Mouse (Mus musculus): Measurements from ENCODE around the gene Gprasp2. TPM values are rescaled to one million over a fixed set of nuclear protein-coding genes. Genes with fewer than 3 reads are reported as not detected.
A peak's percentile ranks its signal among the peaks of the same experiment; 100 is the strongest.
"Not testable (repeated sequence)": the region's sequence is repeated elsewhere in the genome, so short reads cannot be mapped to it uniquely, and the experiment has no call there.

Gprasp2 gene
- total RNA-seq, 1 experiment: 11.8 TPM

GRCm38 (mm10) chrX:135804149-135804548 lies 34.7 kb upstream of the Gprasp2 start:
- in situ Hi-C loops (cut with MboI; ENCODE audit: low sequenced_read_pairs in 2 of 2, unreplicated experiment in 2 of 2): no loop called here
- no peak for TF ChIP-seq ZNF384 (IDR thresholded peaks at IDR 0.05; ENCODE audit: low read depth, low read length)
- TF ChIP-seq MAFK (IDR thresholded peaks at IDR 0.05; ENCODE audit: insufficient read depth, low read depth, low read length): no peak
- TF ChIP-seq HCFC1 (IDR thresholded peaks at IDR 0.05; ENCODE audit: borderline replicate concordance, insufficient read depth, low read length): no peak
- TF ChIP-seq CHD2 (IDR thresholded peaks at IDR 0.05; ENCODE audit: low read depth, low read length): no peak
- no peak for TF ChIP-seq ZC3H11A (IDR thresholded peaks at IDR 0.05; ENCODE audit: borderline replicate concordance, low read depth, low read length)
- DNase-seq (ENCODE audit: low read depth, low spot score): no peak
- Histone ChIP-seq H3K36me3 (ENCODE audit: control insufficient read depth, insufficient read depth, low read length, poor library complexity, severe bottlenecking) (peaks cover 2% of the 10 kb centered on the region), H3K4me1 (ENCODE audit: control insufficient read depth in 2 of 2, insufficient read depth in 2 of 2, low read length in 2 of 2, poor library complexity in 1 of 2) (no peaks in the 10 kb centered on the region), H3K9ac (ENCODE audit: insufficient read depth, low read depth, low read length, poor library complexity, severe bottlenecking) (no peak overlapping the region), H3K4me3 (ENCODE audit: insufficient read depth in 1 of 2, low read depth in 1 of 2, low read length in 2 of 2, poor library complexity in 1 of 2, severe bottlenecking in 1 of 2) (no peak overlapping the region), H3K27ac (ENCODE audit: insufficient read depth, low read depth, low read length, poor library complexity, severe bottlenecking) (no peak overlapping the region), H3K9me3 (ENCODE audit: control insufficient read depth, insufficient read depth, low read depth, low read length) (no peaks in the 10 kb centered on the region)

- in situ Hi-C loops (cut with MboI; ENCODE audit: low sequenced_read_pairs in 2 of 2, unreplicated experiment in 2 of 2): no loop called here
- TF ChIP-seq MAFK (IDR thresholded peaks at IDR 0.05; ENCODE audit: insufficient read depth, low read depth, low read length) (no peak), HCFC1 (IDR thresholded peaks at IDR 0.05; ENCODE audit: borderline replicate concordance, insufficient read depth, low read length) (no peak), ZC3H11A (IDR thresholded peaks at IDR 0.05; ENCODE audit: borderline replicate concordance, low read depth, low read length) (peak; percentile 28; the same call in 1 of the 2 replicates), CHD2 (IDR thresholded peaks at IDR 0.05; ENCODE audit: low read depth, low read length) (no peak)
- H3K36me3 ChIP-seq (ENCODE audit: control insufficient read depth, insufficient read depth, low read length, poor library complexity, severe bottlenecking): no peaks in the 10 kb centered on the region
- no peaks in the 10 kb centered on the region for H3K4me1 ChIP-seq (ENCODE audit: control insufficient read depth in 2 of 2, insufficient read depth in 2 of 2, low read length in 2 of 2, poor library complexity in 1 of 2)
- H3K9ac ChIP-seq (ENCODE audit: insufficient read depth, low read depth, low read length, poor library complexity, severe bottlenecking): no peak overlapping the region
- DNase-seq (ENCODE audit: low read depth, low spot score): peak; percentile 33
- no peak overlapping the region for H3K27ac ChIP-seq (ENCODE audit: insufficient read depth, low read depth, low read length, poor library complexity, severe bottlenecking)
- H3K9me3 ChIP-seq (ENCODE audit: control insufficient read depth, insufficient read depth, low read depth, low read length): no peaks in the 10 kb centered on the region
- no peak overlapping the region for H3K4me3 ChIP-seq (ENCODE audit: insufficient read depth in 1 of 2, low read depth in 1 of 2, low read length in 2 of 2, poor library complexity in 1 of 2, severe bottlenecking in 1 of 2)
Observed at GRCm38 (mm10) chrX:135805780-135806179, 33.1 kb upstream of the Gprasp2 start.

DNA sequence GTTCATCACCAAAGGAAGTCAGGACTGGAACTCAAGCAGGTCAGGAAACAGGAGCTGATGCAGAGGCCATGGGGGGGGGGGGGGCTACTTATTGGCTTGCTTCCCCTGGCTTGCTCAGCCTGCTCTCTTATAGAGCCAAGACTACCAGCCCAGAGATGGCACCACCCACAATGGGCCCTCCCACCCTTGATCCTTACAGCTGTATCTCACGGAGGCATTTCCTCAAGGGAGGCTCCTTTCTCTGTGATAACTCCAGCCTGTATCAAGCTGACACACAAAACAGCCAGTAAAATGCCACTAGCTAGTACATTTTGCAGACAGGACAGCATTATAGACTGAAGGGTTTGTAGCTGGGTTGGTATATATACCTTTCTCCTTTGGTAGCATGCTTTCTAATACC lies 2.9 kb upstream of the Gprasp2 start:
- DNase-seq (ENCODE audit: low read depth, low spot score); H3K9ac ChIP-seq (ENCODE audit: insufficient read depth, low read depth, low read length, poor library complexity, severe bottlenecking); H3K36me3 ChIP-seq (ENCODE audit: control insufficient read depth, insufficient read depth, low read length, poor library complexity, severe bottlenecking); in situ Hi-C loops (cut with MboI; ENCODE audit: low sequenced_read_pairs in 2 of 2, unreplicated experiment in 2 of 2); H3K9me3 ChIP-seq (ENCODE audit: control insufficient read depth, insufficient read depth, low read depth, low read length); H3K27ac ChIP-seq (ENCODE audit: insufficient read depth, low read depth, low read length, poor library complexity, severe bottlenecking); H3K4me1 ChIP-seq (ENCODE audit: control insufficient read depth in 2 of 2, insufficient read depth in 2 of 2, low read length in 2 of 2, poor library complexity in 1 of 2); H3K4me3 ChIP-seq (ENCODE audit: insufficient read depth in 1 of 2, low read depth in 1 of 2, low read length in 2 of 2, poor library complexity in 1 of 2, severe bottlenecking in 1 of 2): not testable (repeated sequence)

DNA sequence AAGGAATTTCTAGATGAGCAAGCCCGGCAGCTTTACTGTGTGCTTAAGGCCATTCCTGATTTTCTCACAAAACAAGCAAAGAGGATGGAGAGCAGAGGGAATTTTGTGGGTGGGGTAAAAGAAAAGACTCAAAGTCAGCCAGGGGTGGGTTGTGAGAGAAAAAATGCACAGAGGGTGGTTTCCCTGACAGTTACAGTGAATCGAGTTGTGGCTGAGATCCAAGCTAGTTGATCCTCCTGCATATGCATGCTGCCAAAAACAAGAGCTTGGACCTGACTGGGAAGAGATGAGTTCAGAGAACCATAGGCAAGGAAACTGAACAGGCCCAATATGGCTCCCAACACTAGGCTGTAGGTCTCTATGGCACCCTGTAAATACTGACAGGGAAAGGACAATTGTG lies 938 bp upstream of the Gprasp2 start:
- Histone ChIP-seq H3K9ac (ENCODE audit: insufficient read depth, low read depth, low read length, poor library complexity, severe bottlenecking) (no peak overlapping the region), H3K4me3 (ENCODE audit: insufficient read depth in 1 of 2, low read depth in 1 of 2, low read length in 2 of 2, poor library complexity in 1 of 2, severe bottlenecking in 1 of 2) (no peak overlapping the region), H3K36me3 (ENCODE audit: control insufficient read depth, insufficient read depth, low read length, poor library complexity, severe bottlenecking) (no peaks in the 10 kb centered on the region), H3K9me3 (ENCODE audit: control insufficient read depth, insufficient read depth, low read depth, low read length) (no peaks in the 10 kb centered on the region), H3K4me1 (ENCODE audit: control insufficient read depth in 2 of 2, insufficient read depth in 2 of 2, low read length in 2 of 2, poor library complexity in 1 of 2) (no peaks in the 10 kb centered on the region; a peak in 1 of 4 replicates), H3K27ac (ENCODE audit: insufficient read depth, low read depth, low read length, poor library complexity, severe bottlenecking) (no peak overlapping the region)
- in situ Hi-C loops (cut with MboI; ENCODE audit: low sequenced_read_pairs in 2 of 2, unreplicated experiment in 2 of 2): no loop called here
- TF ChIP-seq ZC3H11A (IDR thresholded peaks at IDR 0.05; ENCODE audit: borderline replicate concordance, low read depth, low read length) (no peak), ZNF384 (IDR thresholded peaks at IDR 0.05; ENCODE audit: low read depth, low read length) (no peak), CHD2 (IDR thresholded peaks at IDR 0.05; ENCODE audit: low read depth, low read length) (no peak), HCFC1 (IDR thresholded peaks at IDR 0.05; ENCODE audit: borderline replicate concordance, insufficient read depth, low read length) (no peak), MAFK (IDR thresholded peaks at IDR 0.05; ENCODE audit: insufficient read depth, low read depth, low read length) (no peak)
- no peak for DNase-seq (ENCODE audit: low read depth, low spot score)

- peak; percentile 28 for DNase-seq (ENCODE audit: low read depth, low spot score)
- H3K9ac ChIP-seq (ENCODE audit: insufficient read depth, low read depth, low read length, poor library complexity, severe bottlenecking): peak overlapping the region; percentile 40
- H3K4me3 ChIP-seq (ENCODE audit: insufficient read depth in 1 of 2, low read depth in 1 of 2, low read length in 2 of 2, poor library complexity in 1 of 2, severe bottlenecking in 1 of 2): peak overlapping the region; percentile 60 to 71; a peak in 3 of 4 replicates
- H3K36me3 ChIP-seq (ENCODE audit: control insufficient read depth, insufficient read depth, low read length, poor library complexity, severe bottlenecking); in situ Hi-C loops (cut with MboI; ENCODE audit: low sequenced_read_pairs in 2 of 2, unreplicated experiment in 2 of 2); H3K4me1 ChIP-seq (ENCODE audit: control insufficient read depth in 2 of 2, insufficient read depth in 2 of 2, low read length in 2 of 2, poor library complexity in 1 of 2); H3K9me3 ChIP-seq (ENCODE audit: control insufficient read depth, insufficient read depth, low read depth, low read length); H3K27ac ChIP-seq (ENCODE audit: insufficient read depth, low read depth, low read length, poor library complexity, severe bottlenecking): not testable (repeated sequence)
Observed at GRCm38 (mm10) chrX:135839397-135840391, 860 bp downstream of the Gprasp2 start.

DNA sequence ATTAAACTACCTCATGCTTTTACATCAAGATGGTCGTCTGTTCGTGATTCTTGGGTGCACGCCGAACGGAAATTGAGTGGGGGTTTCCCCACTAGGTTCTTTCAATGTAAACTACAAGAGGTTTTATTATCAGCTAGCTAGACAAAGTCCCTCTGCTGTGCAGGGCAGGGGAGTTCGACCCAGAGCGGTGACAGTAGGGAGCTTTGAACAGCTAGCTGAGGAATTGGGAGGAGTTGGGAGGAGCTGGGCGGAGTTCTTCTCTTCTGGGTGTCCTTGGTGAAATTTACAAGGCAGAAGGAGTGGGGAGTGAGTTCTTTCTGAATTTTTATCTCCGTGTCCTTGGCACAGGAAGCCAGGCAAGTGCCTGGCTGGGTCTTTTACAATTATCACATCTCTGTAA lies 28.0 kb downstream of the Gprasp2 start:
- H3K4me1 ChIP-seq (ENCODE audit: control insufficient read depth in 2 of 2, insufficient read depth in 2 of 2, low read length in 2 of 2, poor library complexity in 1 of 2); H3K9ac ChIP-seq (ENCODE audit: insufficient read depth, low read depth, low read length, poor library complexity, severe bottlenecking); H3K4me3 ChIP-seq (ENCODE audit: insufficient read depth in 1 of 2, low read depth in 1 of 2, low read length in 2 of 2, poor library complexity in 1 of 2, severe bottlenecking in 1 of 2); H3K9me3 ChIP-seq (ENCODE audit: control insufficient read depth, insufficient read depth, low read depth, low read length); H3K36me3 ChIP-seq (ENCODE audit: control insufficient read depth, insufficient read depth, low read length, poor library complexity, severe bottlenecking); in situ Hi-C loops (cut with MboI; ENCODE audit: low sequenced_read_pairs in 2 of 2, unreplicated experiment in 2 of 2); DNase-seq (ENCODE audit: low read depth, low spot score): not testable (repeated sequence)
- H3K27ac ChIP-seq (ENCODE audit: insufficient read depth, low read depth, low read length, poor library complexity, severe bottlenecking): 0 out of 2 replicates have a peak overlapping the region, but pooled peaks have one; percentile 31

Data from ES-E14 (cell line).